Mouse (Mus musculus): ENCODE results near the gene Dad1.

GRCm38 (mm10) chr14:54239002-54239736 is 14.7 kb downstream of the Dad1 start:
- peak; percentile 83 for TF ChIP-seq CTCF (IDR thresholded peaks at IDR 0.05; ENCODE audit: low read depth, low read length)
- no peak for TF ChIP-seq GATA1 (IDR thresholded peaks at IDR 0.05; ENCODE audit: borderline replicate concordance, low read length)
- no peak for TF ChIP-seq TAL1 (conservative IDR thresholded peaks at IDR 0.05; ENCODE audit: low read depth, low read length)
- TF ChIP-seq GATA2 (IDR thresholded peaks at IDR 0.05; ENCODE audit: borderline replicate concordance, low read depth, low read length): no peak

Measured in G1E (cell line).